Mouse (Mus musculus) midbrain, embryonic 11.5 days (tissue): ENCODE measurements around the gene Nsl1. TPM values are rescaled to one million over a fixed set of nuclear protein-coding genes. Genes with fewer than 3 reads are reported as not detected.

Source experiments
- ATAC-seq: fragments of 200-750 bp; cut with Nextera tagmentation; 2 replicates; pipeline ENCODE4 v1.8.0; 2017; ENCODE audit warnings: moderate TSS enrichment, moderate library complexity; ENCODE audit not compliant: low FRiP score
- DNase-seq: peaks from one replicate; pipeline ENCODE4 v3.0.0; 2015; ENCODE audit warnings: low spot score; ENCODE audit errors: missing footprints
- H3K27ac ChIP-seq: fragments of 300-500 bp; sonication (generic); 2 replicates; pipeline ENCODE4 v1.5.1; 2014; ENCODE audit warnings: low read depth, low read length
- H3K27me3 ChIP-seq: fragments of 300-500 bp; sonication (generic); 2 replicates; pipeline ENCODE4 v1.6.1; 2014; ENCODE audit warnings: mild to moderate bottlenecking, low read length, moderate library complexity, mixed read lengths; ENCODE audit not compliant: control insufficient read depth, insufficient read depth
- H3K36me3 ChIP-seq: fragments of 300-500 bp; sonication (generic); 2 replicates; pipeline ENCODE4 v1.6.1; 2014; ENCODE audit warnings: mild to moderate bottlenecking, low read length, moderate library complexity, mixed read lengths; ENCODE audit not compliant: control insufficient read depth, insufficient read depth
- H3K4me1 ChIP-seq: fragments of 300-500 bp; sonication (generic); 2 replicates; pipeline ENCODE4 v1.6.1; 2014; ENCODE audit warnings: low read length; ENCODE audit not compliant: control insufficient read depth, insufficient read depth
- H3K4me2 ChIP-seq: fragments of 300-500 bp; sonication (generic); 2 replicates; pipeline ENCODE4 v1.6.1; 2014; ENCODE audit warnings: mild to moderate bottlenecking, moderate library complexity
- H3K4me3 ChIP-seq: fragments of 300-500 bp; sonication (generic); 2 replicates; pipeline ENCODE4 v1.5.1; 2014; ENCODE audit warnings: low read depth, low read length
- H3K9ac ChIP-seq: fragments of 300-500 bp; sonication (generic); 2 replicates; pipeline ENCODE4 v1.6.1; 2014; ENCODE audit warnings: low read length
- H3K9me3 ChIP-seq: fragments of 300-500 bp; sonication (generic); 2 replicates; pipeline ENCODE4 v1.6.1; 2016; ENCODE audit warnings: low read length; ENCODE audit not compliant: control insufficient read depth
- WGBS: fragments of 180-500 bp; shearing (Covaris S2); extraction: QIAGEN DNeasy Blood & Tissue Kit; methylation state at CpG from one replicate; pipeline ENCODE4 v1.1.7; 2014; 5-methylcytosine and 5-hydroxymethylcytosine counted together
- polyA plus RNA-seq: library from polyadenylated mRNA; unstranded; fragments of >200 nt; fragmentation: Nextera tagmentation; extraction: Ambion mirVana; gene quantifications from 2 replicates; pipeline ENCODE4 v1.2.1, GENCODE M21; 2014

Gene Nsl1
- polyA plus RNA-seq, 1 experiment from 2014 or later = 22.8 TPM

DNA sequence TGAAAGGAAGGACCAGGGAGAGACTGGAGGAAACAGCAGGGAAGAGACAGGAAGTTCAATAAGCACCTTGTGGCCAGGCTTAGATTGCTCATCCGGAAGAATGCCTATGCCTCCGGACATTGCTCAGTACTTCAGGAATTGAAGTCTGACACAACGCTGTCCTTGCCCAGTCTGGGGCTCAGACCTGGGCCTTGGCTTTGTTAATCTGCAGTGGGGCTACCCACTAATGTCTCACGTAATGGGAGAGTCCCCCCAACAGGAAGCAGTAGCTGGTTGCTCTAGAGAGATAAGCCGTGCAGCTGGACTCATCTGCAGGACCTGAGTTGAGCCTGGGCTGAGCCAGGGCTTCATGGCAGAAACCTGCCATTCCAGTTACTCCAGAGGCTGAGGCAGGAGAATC lies 70.1 kb downstream of the Nsl1 start:
- Histone ChIP-seq H3K36me3 (no peaks in the 10 kb centered on the region), H3K4me1 (no peaks in the 10 kb centered on the region), H3K27me3 (no peaks in the 10 kb centered on the region), H3K4me3 (no peak overlapping the region), H3K9me3 (no peaks in the 10 kb centered on the region; the same call in 1 of the 2 replicates), H3K27ac (no peak overlapping the region), H3K4me2 (no peak overlapping the region), H3K9ac (no peak overlapping the region)
- no peak for DNase-seq
- ATAC-seq = no peak
- 77% methylated on average over 5 of the region's 5 CpGs for WGBS

DNA sequence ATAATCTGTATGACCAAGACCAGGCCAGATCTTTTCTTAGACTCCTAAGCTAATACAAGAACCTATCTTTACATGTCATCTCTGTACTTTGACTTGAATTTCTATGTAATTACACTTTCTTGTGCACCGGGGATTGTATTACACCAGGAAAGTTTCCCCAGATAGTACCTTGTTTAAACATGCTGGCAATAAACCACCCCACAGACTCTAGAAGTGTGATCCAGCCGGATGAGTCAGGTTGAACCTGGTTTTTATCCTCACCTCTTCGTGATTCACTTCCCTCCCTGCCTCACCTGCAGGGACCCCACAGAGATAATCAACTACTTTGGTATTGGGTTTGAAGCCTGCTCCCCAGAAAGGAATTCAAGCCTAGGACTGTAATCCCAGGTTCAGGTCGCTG lies 72.6 kb downstream of the Nsl1 start:
- H3K27me3 ChIP-seq = no peaks in the 10 kb centered on the region
- H3K36me3 ChIP-seq = no peaks in the 10 kb centered on the region
- no peak overlapping the region for H3K27ac ChIP-seq
- H3K4me2 ChIP-seq = no peak overlapping the region
- H3K4me3 ChIP-seq = no peak overlapping the region
- H3K9me3 ChIP-seq = no peaks in the 10 kb centered on the region
- ATAC-seq (no peak), DNase-seq (no peak)
- H3K4me1 ChIP-seq = no peaks in the 10 kb centered on the region
- H3K9ac ChIP-seq = no peak overlapping the region
- 52% methylated on average over 4 of the region's 4 CpGs for WGBS

Other genes starting within 250 kb of the Nsl1 start
- gene Rps6kc1, start 151.2 kb upstream of the Nsl1 start, polyA plus RNA-seq = 19.5 and 20.1 TPM in 2 replicates
- 65.5 and 65.7 TPM in 2 replicates for gene Angel2, start 137.9 kb upstream of the Nsl1 start, polyA plus RNA-seq
- 52.8 and 58.9 TPM in 2 replicates for gene Vash2, start 83.7 kb upstream of the Nsl1 start, polyA plus RNA-seq
- 11.3 and 11.9 TPM in 2 replicates for gene Flvcr1, start 36.9 kb upstream of the Nsl1 start, polyA plus RNA-seq
- gene Spata45, start 26.4 kb upstream of the Nsl1 start, polyA plus RNA-seq = not detected in 2 replicates
- gene Tatdn3, start 80 bp upstream of the Nsl1 start, polyA plus RNA-seq = 11.3 and 11.6 TPM in 2 replicates
- gene Batf3, start 34.8 kb downstream of the Nsl1 start, polyA plus RNA-seq = 2.9 and 3.5 TPM in 2 replicates
- gene Fam71a, start 101.8 kb downstream of the Nsl1 start, polyA plus RNA-seq = not detected in 2 replicates
- gene Atf3, start 155.0 kb downstream of the Nsl1 start, polyA plus RNA-seq = 3.8 and 4.6 TPM in 2 replicates